Mouse (Mus musculus) adipocyte (in vitro differentiated cells): ENCODE data around the gene Dirc2.

ENCODE experiments used
- DNase-seq: peaks from one replicate; pipeline ENCODE4 v3.0.0-alpha.2; 2016; ENCODE audit warnings: low spot score

Gene Dirc2

GRCm38 (mm10) chr16:35768785-35769642, at the start of gene Dirc2:
Dirc2 (minus strand) TSS chr16:35769356.
- DNase-seq: peak; percentile 82

DNA sequence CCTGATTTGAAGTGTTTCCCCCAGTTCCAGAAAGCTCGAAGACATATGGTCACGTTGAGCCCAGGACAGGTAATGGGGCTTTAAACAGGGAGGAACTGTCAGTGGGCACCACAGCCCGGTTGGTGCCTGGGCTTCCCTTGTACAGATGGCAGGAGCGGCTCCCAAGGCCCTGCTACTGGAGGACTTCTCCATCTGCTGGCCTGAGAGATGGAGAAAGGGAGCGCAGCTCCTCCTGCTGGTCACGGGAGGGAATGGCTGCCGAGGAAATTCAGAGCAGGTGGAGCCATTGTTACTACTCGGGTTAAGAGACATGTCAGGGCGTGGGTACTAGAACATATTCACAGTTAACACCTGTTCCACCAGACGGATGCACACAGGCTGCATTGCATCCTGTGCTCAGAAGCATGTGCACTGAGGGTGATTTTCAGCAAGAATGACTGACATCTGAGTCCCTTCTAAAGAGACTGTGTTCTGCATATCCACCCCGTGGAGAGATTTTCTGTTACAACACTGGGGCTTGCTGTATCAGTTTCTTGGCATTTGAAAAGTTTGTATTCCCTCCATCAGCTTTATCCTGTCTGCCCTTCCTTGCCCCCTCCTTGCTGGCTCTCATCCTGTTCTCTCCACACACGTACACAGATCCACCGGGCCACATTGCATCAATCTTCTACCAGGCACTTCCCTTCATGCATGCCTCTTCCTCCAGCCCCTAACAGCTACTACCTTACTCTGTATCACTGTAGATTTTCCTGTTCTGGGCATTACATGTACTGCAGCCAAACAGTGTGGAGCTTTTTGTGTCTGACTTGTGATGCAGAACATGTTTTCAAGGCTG, 48.3 kb upstream of the Dirc2 start:
- peak; percentile 85 for DNase-seq

- DNase-seq: no peak
Observed at GRCm38 (mm10) chr16:35813119-35813518, 44.0 kb upstream of the Dirc2 start.

DNA sequence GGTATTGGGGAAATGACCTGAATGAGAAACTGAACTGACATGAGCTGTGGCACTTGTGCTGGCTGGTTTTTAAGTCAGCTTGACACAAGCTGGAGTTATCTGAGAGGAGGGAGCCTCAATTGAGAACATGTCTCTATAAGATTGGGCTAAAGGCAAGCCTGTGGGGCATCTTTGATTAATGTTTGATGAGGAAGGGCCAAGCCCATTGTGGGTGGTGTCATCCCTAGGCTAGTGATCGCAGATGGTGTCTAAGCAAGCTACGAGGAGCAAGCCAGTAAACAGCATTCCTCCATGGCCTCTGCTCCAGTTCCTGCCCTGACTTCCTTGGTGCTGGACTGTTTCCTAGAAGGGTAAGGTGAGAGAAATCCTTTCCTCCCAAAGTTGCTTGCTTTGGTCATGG, 39.7 kb upstream of the Dirc2 start:
- DNase-seq: no peak

- DNase-seq: no peak
Observed at GRCm38 (mm10) chr16:35807663-35807992, 38.5 kb upstream of the Dirc2 start.

GRCm38 (mm10) chr16:35806973-35807662, 38.0 kb upstream of the Dirc2 start:
- DNase-seq: no peak

GRCm38 (mm10) chr16:35803723-35804122, 34.6 kb upstream of the Dirc2 start:
- no peak for DNase-seq

DNA sequence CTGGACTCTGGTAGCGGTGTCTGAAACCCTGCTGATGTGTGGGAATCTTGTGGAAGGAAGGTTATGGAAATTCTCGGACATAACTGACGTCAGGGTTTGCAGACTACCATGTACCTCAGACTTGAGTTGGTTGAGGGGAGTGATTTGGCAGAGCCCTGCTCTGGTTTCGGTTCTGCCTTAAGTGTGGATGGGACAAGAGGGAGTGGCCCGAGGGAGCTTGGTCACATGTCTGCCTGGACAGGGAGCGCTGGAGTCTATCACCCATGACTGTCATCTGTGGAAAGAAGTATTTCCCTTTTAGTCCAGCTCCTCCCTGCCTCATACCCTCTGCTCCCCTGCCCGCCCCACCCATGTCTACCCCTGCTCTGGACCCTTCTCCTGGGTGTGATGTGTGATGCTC, 33.0 kb upstream of the Dirc2 start:
- DNase-seq: no peak

GRCm38 (mm10) chr16:35791962-35792521, 22.9 kb upstream of the Dirc2 start:
- DNase-seq: no peak

- no peak for DNase-seq
Observed at GRCm38 (mm10) chr16:35788330-35788729, 19.2 kb upstream of the Dirc2 start.

DNA sequence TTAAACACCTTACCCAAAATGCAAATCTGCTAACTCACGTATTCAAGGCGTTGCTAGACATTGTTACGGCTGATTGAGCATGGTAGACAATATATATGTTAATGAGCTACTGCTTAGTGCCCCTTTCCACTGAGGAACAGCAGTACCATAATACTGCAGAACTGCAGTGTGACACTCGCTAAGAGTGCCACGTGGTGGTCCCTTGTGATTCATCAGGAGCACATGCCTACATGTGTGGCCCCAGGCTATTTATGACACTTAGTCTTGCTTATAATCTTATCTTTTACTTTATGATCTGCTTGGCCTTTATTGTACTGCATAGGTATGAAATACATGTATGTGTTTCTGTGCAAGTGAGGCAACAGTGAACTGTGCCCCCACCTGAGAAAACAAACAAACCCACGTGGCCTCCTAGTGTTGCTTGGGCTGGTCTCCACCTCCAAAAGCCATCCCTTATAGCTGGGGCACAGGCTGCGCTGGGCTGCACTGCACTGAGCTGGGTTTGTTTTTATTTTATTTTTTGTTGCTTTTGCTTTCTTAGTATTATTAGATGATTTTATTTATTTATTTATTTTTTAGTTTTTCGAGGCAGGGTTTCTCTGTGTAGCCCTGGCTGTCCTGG, 18.5 kb upstream of the Dirc2 start:
- DNase-seq: no peak

GRCm38 (mm10) chr16:35787163-35787562, 18.0 kb upstream of the Dirc2 start:
- DNase-seq: no peak

- DNase-seq: no peak
Observed at GRCm38 (mm10) chr16:35784134-35784725, 15.1 kb upstream of the Dirc2 start.

DNA sequence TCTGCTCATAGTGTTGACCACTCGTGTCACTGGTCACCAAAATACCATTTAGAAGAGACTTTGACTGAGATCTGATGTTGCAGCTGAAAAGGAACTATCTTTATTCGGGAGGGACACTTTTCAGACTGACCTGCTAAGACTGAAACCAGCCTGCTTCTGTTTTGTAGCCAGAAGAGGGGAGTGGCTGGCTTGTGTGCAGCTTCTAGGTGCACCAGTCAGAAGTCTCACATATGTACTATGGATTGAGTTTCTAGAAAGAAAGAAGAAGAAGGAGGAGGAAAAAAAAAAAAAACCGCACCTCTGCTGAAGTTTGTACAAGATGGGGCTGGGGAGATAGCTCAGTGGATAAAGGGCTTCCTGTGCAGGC, 14.0 kb upstream of the Dirc2 start:
- DNase-seq: no peak

- DNase-seq: no peak
Observed at GRCm38 (mm10) chr16:35782451-35783206, 13.5 kb upstream of the Dirc2 start.

GRCm38 (mm10) chr16:35781651-35782050, 12.5 kb upstream of the Dirc2 start:
- no peak for DNase-seq

GRCm38 (mm10) chr16:35781096-35781495, 11.9 kb upstream of the Dirc2 start:
- no peak for DNase-seq

- no peak for DNase-seq
Observed at GRCm38 (mm10) chr16:35779681-35780080, 10.5 kb upstream of the Dirc2 start.

DNA sequence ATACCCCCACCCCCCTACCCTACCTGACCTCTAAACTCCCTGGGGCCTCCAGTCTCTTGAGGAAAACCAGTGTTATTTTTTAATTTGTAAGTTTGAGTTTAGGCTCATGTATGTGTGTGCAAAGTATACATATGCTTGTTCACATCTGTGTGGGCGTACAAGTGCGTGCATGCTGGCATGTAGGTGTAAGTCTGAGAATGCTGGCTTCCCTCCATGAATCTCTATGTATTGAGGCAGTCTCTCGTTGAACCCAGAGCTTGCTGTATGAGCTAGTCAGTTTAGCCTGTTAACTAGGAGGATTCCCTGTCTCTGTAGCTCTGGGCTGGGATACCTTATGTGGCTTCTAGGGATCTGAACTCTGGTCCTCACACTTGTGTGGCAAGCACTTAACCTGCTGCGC, 8.6 kb upstream of the Dirc2 start:
- no peak for DNase-seq

DNA sequence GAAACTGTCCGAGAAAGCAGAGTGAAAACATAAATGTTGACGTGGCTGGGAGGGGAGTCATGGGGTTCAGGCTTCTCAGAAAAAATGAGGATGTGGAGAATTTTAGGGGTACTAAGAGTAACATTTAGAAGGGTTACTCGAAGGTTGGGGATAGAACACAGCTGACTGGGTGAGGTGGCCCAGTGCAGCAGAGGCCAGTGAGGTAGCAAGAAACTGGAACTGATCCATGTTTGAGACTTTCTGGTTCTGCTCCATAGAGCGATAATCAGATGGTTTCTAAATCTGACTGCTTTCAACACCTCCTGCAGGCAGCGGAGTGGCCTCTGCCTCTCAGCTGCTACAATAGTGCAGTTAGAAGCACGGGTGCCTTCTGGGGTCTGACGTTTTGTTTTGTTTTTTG, 7.6 kb upstream of the Dirc2 start:
- no peak for DNase-seq

DNA sequence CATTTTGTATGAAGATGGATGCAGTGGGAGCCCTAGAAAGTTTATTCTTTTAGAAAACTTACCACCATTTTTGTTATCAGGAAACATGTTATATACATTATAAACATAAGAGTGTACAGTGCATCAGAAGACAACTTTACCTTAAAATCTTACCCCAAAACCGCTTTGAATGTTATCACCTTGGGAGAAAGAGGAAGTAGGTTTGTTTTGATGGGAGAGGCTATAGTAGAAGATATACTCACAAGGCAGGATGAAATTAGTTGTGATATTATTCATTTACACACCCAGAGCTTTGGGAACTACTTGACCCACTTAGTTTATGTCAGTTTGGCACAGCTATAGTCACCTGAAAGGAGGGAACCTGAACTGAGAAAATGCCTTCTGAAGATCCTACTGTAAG, 6.7 kb upstream of the Dirc2 start:
- DNase-seq: no peak
